Mouse (Mus musculus) kidney, postnatal 10 days (tissue): Measurements from ENCODE around the gene Eif2ak4.
A peak's percentile ranks its signal among the peaks of the same experiment; 100 is the strongest.

ENCODE experiments used
- DNase-seq: peaks from one replicate; pipeline ENCODE4 v3.0.0; 2021; ENCODE audit warnings: mixed read lengths

Eif2ak4 gene

DNA sequence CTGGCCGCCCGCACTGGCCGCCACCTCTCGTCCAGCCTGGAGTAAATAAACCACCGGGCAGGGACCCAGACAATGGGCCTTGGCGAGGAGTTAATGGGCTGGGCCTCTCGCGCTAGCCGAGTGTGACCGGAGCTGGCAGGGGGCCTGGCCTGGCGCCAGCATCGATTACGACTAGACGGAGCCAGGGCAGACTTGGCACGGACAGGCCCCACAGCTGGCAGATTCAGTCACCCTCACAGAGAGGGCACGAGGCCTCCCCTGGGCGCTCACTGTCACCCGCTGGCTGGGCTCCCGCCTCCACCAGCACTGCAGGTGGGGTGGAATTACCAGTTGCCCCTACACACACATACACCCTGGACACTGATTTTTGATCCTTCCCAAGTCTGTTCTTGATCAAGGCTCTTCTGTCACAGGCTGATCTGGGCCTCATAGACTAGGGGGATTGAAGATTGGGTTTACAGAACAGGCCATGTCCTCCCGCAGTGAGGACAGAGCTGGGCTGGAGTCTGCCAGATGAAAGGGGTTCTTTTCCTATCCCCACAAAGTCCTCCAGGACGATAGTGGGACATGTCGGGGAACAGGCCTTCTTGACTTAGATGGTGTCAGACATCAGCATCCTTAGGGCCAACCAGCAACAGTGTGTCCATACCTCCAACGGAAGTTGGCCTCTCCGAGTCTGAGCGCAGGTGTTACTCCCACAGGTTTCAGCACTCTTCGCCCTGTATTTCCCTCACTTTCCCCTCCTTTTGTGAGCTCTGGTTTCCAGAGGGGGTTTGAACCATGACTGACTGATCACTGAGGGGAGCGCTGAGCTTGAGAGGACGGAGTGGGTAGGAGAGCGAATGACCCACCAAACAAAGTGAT is 122.3 kb downstream of the Eif2ak4 start:
- DNase-seq: peak; percentile 97

DNA sequence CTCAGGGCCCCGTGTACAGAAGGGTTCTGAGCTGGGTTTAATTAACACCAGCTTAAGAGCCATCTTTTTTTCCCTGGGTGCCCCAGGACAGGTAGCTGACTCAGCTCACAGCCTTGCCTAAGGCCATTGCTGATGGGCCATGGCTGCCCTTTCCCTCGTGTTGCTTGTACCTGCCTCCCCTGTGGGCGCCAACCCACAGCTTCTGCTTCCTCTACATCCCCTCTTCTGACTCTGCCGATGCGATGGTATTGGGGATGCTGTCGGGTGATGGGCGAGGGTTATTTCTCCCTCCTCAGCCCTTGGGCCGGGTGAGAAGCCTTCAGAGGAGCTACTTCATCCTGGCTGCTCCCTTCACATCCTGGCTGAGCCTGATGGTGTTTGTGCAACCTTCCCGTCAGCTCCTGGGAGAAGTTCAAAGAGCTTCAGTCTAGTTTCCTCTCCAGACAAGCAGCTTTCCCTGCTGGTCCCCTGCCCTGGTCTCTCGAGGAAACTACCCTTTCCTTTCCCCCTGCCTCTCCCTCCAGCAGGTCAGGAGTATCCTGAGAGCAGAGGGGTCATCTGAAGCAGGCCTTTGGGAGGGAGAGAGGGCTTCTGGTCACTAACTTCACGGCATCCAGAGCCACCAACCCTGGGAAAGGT is 123.5 kb downstream of the Eif2ak4 start:
- DNase-seq: peak; percentile 40

DNA sequence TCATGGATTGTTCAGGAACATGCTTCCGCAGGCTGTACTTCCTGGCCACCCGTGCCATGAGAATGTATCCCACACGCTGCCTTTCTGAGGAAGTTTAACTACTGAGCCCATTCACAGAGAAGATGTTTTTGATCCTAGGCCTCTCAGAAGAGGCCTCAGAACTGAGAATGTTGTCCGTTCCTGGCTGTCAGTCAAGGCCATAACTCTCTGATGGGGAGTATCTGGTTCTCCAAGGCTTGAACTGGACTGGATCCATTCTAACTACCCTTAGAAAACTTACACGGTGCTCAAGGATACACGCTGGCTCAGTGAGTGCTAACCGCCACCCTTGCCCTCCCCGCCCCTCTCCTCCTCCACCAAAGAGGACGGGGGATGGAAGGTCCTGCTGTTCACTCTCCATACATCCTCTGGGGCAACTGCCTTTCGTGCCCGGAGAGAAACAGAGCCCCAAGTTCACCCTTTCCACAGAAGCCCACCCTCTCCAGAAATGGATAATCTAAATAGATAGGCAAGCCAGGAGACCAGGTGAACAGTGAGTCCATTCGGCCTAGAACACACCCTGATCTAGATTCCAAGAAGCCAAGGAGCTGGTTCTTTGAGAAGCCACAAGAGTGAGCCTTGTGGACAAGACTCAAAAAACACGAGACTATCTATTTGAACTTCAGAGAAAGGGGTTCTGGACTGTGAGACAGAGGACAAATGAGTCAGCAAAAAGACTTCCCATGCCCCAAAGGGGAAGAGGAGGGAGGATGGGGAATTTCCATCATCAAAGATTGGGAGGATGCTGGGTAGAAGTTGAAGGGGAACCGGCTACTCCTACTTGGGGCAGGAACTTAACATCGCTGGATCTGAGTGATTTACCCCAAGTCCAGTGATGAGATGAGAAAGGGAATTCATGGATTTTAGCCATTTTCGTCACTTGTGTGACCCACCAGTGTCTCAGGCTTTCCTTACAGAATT is 124.3 kb downstream of the Eif2ak4 start:
- DNase-seq: no peak

DNA sequence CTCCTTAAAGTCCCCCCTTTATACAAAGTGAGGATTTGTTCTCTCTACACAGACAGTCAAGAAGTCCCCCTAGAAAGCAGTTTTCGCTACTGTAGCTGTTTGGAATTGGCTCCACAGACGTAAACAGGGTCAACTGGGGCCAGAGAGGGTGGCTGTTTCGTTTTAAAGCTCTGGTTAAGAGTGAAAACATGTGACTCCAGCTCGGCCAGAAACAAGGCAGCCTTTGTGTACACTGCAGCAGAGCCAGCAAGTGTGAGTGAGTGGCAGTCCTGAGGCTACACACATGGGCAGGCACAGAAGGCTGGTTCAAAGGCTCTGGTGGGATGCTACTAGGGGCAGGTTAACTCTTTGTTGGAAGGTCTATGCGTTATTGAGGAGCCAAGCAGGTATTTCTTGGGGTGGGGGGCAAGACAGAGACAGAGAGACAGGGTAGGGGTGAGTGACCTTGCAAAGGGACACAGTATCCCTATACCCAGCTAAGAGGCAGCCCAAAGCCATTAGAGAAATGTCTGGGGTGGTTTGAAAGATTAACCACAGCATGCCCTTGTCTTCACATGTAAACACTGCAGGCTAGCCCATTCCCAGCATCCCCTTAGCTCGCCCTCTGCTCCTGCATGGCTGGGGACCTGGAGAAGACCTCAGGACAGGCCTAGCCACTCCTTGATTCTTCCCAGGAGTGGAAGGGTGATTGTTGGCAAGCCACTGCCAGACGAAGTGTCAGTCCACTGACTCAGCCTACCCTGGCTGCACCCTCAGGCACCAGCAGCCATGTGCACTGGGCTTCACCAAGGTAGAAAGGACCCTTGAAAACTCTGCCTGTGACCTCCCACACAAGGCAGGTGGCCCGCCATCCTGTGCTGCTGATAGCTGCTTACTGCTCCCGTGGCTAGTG is 131.9 kb downstream of the Eif2ak4 start:
- DNase-seq: peak; percentile 84

DNA sequence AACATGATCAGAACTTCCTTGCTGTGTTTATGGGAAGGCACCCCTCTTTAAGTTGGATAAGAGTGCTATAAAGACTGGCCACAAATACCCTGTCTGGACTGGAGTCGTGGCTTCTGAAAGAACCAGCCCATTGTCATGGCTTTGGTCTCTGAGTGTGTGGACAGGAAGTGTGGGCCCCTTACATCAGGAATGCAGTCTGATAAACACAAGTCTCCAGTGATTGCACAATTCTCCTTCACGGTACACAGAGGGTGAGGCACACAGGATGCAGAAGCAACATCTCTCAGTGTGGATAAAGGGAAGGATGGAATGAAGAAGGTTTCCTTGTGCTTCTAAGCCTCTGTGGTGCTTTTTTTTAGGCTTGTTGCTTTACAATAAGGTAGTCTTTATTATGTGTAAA is 133.8 kb downstream of the Eif2ak4 start:
- no peak for DNase-seq

DNA sequence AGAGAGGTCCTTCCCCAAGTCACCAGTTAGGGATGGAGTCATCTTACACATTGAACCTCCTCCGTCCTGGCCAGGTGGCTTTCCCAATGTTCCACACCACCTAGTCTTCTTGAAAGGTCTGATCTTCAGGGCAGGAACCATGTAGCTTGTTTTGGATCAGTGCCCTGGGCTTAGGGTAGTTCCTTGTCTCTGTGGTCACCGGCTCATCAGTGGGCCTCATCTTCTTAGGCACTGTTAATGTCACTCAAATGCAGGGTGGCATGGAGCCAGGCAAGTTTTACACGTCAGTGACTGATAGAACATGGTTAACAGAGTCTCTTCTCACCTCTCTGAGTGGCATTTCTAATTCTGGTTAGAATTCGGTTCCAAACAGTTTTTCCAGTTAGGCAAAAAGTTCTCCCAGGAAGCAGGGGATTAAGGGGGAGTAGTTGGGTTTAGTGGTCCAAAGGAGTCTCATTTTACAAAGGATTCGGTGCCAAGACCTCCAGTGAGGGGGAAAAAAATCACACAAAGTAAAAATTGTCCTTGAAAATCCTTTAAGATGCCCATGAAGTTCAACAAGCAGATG is 134.8 kb downstream of the Eif2ak4 start:
- DNase-seq: peak; percentile 53

DNA sequence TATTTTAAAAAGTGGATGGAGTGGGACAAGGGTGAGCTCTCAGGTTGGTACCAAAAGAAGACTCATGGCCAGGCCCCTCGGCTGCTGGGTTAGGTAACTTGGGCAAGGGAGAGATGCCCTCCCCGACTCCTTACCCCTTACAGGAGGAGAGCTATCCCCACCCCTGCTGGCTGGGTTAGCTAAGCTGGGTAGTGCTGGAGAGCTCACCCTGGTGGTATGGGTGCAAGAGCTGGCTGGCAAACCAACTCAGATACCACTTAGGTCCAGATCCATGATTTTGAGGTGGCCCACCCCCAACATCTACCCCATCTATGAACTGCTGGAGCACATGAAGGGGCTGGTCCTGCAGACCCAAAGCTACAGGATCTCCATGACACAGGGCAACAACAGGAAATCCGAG is 136.4 kb downstream of the Eif2ak4 start:
- DNase-seq: no peak
